Mouse (Mus musculus) testis, adult 2 months (tissue): Measurements from ENCODE around the gene Clstn2. TPM values are rescaled to one million over a fixed set of nuclear protein-coding genes. Genes with fewer than 3 reads are reported as not detected.

Source experiments
- H3K27ac ChIP-seq: fragments of 200-500 bp; 2 replicates; pipeline ENCODE4 v1.5.1; 2012; ENCODE audit warnings: low read depth, low read length; ENCODE audit not compliant: control insufficient read depth, insufficient read depth
- H3K27me3 ChIP-seq: fragments of 200-500 bp; 2 replicates; pipeline ENCODE4 v1.6.1; 2012; ENCODE audit warnings: mild to moderate bottlenecking, low read length, moderate library complexity; ENCODE audit not compliant: control insufficient read depth, insufficient read depth
- H3K36me3 ChIP-seq: fragments of 200-500 bp; 2 replicates; pipeline ENCODE4 v1.6.1; 2012; ENCODE audit warnings: mild to moderate bottlenecking, low read length; ENCODE audit not compliant: control insufficient read depth, insufficient read depth
- H3K4me1 ChIP-seq: fragments of 200-500 bp; 2 replicates; pipeline ENCODE4 v1.6.1; 2012; ENCODE audit warnings: low read length; ENCODE audit not compliant: control insufficient read depth, insufficient read depth
- H3K4me3 ChIP-seq: fragments of 200-500 bp; 2 replicates; pipeline ENCODE4 v1.5.1; 2012; ENCODE audit warnings: low read depth, mild to moderate bottlenecking, low read length, moderate library complexity, mixed read lengths; ENCODE audit not compliant: control insufficient read depth
- CTCF ChIP-seq: fragments of 200-500 bp; IDR thresholded peaks from 2 replicates; pipeline ENCODE4 v1.5.1; 2012; ENCODE audit warnings: low read depth, mild to moderate bottlenecking, inconsistent platforms, low read length, moderate library complexity; ENCODE audit not compliant: control insufficient read depth, insufficient read depth, insufficient replicate concordance
- POLR2A ChIP-seq: fragments of 200-500 bp; IDR thresholded peaks from 2 replicates; pipeline ENCODE4 v1.6.1; 2012; ENCODE audit warnings: low read depth, mild to moderate bottlenecking, inconsistent platforms, low read length, moderate library complexity; ENCODE audit not compliant: control insufficient read depth
- polyA plus RNA-seq: library from polyadenylated mRNA; depleted of rRNA; stranded (reverse); fragments of >200 nt; gene quantifications from 2 replicates; pipeline ENCODE4 v1.2.3, GENCODE M21; 2012

Clstn2 gene
- polyA plus RNA-seq, 1 experiment = 0.43 TPM

DNA sequence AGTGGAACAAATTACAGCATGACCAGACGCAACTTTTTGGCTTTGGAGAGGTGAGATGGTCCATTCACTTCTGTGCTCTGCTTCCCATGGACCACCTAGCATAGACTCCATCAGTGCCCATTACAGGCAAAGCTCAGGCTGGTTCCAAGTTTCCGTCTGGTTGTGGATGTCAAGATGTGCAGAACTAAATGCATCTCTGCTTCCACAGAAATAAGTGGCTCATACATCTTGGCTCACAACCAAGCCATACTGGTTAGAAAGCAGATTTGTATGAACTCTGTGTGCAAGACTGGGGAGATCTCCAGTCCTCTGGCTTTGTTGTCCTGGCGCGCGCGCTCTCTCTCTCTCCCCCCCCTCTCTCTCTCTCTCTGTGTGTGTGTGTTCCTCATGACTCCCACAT, 537.9 kb downstream of the Clstn2 start:
- H3K4me1 ChIP-seq = no peaks in the 10 kb centered on the region
- H3K36me3 ChIP-seq = no peaks in the 10 kb centered on the region
- TF ChIP-seq CTCF (no peak), POLR2A (no peak)
- H3K27ac ChIP-seq = no peak overlapping the region
- no peak overlapping the region for H3K4me3 ChIP-seq
- no peaks in the 10 kb centered on the region for H3K27me3 ChIP-seq

DNA sequence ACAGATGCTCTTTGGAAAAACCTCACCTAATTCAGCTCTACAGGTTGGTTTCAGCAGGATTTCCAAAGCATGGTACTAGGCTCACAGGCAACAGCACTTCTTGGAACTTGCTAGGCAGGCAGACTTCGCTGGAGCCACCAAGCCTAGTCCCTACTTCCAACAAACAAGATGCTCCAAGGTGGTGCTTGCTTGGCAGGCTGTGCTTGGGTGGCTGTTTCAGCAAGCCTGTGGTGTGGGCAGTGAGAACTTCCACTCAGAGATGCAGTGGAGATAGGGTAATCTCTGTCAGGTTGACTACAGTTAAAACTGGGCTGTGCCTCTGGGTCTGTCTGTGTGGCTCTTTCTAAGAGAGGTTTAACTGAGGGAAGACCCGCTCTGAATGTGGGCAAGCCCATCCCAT, 541.4 kb downstream of the Clstn2 start:
- Histone ChIP-seq H3K27me3 (no peaks in the 10 kb centered on the region), H3K4me1 (no peaks in the 10 kb centered on the region), H3K4me3 (no peak overlapping the region), H3K36me3 (no peaks in the 10 kb centered on the region), H3K27ac (no peak overlapping the region)
- no peak for TF ChIP-seq POLR2A
- no peak for TF ChIP-seq CTCF

- Histone ChIP-seq H3K27me3 (no peaks in the 10 kb centered on the region), H3K4me3 (no peak overlapping the region), H3K4me1 (no peaks in the 10 kb centered on the region), H3K36me3 (no peaks in the 10 kb centered on the region), H3K27ac (no peak overlapping the region)
- TF ChIP-seq POLR2A (no peak), CTCF (no peak)
These were observed 542.3 kb downstream of the Clstn2 start for GRCm38 (mm10) chr9:97490591-97491176.

GRCm38 (mm10) chr9:97486826-97487225, 546.2 kb downstream of the Clstn2 start:
- no peaks in the 10 kb centered on the region for H3K4me1 ChIP-seq
- H3K4me3 ChIP-seq = no peak overlapping the region
- H3K27me3 ChIP-seq = no peaks in the 10 kb centered on the region
- H3K27ac ChIP-seq = no peak overlapping the region
- no peak for TF ChIP-seq POLR2A
- TF ChIP-seq CTCF = no peak
- H3K36me3 ChIP-seq = no peaks in the 10 kb centered on the region

- H3K4me3 ChIP-seq = no peak overlapping the region
- no peaks in the 10 kb centered on the region for H3K36me3 ChIP-seq
- H3K27me3 ChIP-seq = no peaks in the 10 kb centered on the region
- H3K4me1 ChIP-seq = no peaks in the 10 kb centered on the region
- no peak overlapping the region for H3K27ac ChIP-seq
- TF ChIP-seq POLR2A = no peak
- TF ChIP-seq CTCF = no peak
These were observed 551.8 kb downstream of the Clstn2 start for GRCm38 (mm10) chr9:97481187-97481586.

DNA sequence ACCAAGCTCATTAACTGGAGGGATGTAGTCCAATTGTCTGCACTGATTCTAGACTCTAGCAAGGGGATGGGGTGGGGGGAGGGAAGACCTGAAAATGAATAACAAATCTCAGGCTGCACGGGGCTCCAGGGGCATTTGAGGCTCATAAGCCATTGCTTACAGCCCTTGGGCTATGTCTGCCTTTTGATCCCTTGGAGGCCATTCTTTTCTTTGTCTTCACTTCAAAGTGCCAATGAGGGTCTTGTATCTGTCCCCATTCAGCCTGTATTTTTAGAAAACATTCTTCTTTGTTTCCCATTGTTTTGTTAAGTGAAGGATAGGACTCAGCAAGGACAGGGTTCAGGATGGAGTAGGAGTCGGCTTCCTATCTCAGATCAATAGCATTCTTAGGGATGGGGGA, 556.0 kb downstream of the Clstn2 start:
- Histone ChIP-seq H3K4me3 (no peak overlapping the region), H3K4me1 (no peaks in the 10 kb centered on the region), H3K36me3 (no peaks in the 10 kb centered on the region), H3K27me3 (no peaks in the 10 kb centered on the region), H3K27ac (no peak overlapping the region)
- TF ChIP-seq CTCF (no peak), POLR2A (no peak)

DNA sequence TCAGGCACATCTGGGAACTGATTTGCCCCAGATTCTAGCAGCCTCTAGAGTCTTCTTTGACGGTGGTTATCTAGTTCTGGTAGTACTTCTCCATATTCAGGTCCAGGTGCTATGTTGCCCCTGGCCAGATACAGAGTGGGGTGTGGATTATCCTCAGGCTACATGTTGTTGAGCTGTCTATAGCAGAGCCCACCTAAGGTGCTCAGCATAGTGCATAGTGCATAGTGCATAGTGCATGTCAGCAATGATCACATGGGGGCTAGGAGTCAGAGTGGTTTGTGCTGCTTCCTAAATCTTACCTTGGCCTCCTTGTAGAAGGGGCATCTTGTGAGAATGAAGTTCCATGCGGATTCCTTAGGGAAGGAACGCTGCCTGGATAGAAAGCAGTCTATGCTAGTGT, 556.5 kb downstream of the Clstn2 start:
- Histone ChIP-seq H3K4me3 (no peak overlapping the region), H3K4me1 (no peaks in the 10 kb centered on the region), H3K27me3 (no peaks in the 10 kb centered on the region), H3K27ac (no peak overlapping the region), H3K36me3 (no peaks in the 10 kb centered on the region)
- TF ChIP-seq POLR2A (no peak), CTCF (no peak)

DNA sequence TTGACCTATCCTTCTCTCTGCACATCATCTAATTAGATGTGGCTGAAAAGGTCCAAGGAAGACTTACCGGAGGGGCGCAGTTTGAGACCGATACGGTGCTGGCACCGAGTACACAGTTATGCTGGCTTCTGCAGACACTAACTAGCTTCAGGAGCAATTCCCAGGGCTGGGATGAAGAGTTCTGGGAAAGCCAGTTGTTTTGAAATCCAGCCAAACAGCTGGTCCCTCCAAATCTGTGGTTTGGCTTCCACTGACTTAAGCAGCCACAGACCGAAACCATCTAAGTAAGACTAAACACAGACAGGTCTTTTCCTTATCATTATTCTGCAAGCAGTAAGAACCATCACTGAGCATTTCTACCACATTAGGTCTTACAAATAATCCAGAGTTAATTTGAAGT, 558.1 kb downstream of the Clstn2 start:
- Histone ChIP-seq H3K4me3 (no peak overlapping the region), H3K36me3 (no peaks in the 10 kb centered on the region), H3K4me1 (no peaks in the 10 kb centered on the region), H3K27me3 (no peaks in the 10 kb centered on the region), H3K27ac (no peak overlapping the region)
- no peak for TF ChIP-seq CTCF
- no peak for TF ChIP-seq POLR2A
